Mouse (Mus musculus) neural tube, embryonic 13.5 days (tissue): ENCODE results near the gene Immt. TPM values are rescaled to one million over a fixed set of nuclear protein-coding genes. Genes with fewer than 3 reads are reported as not detected.

ENCODE experiments used
- polyA plus RNA-seq: library from polyadenylated mRNA; unstranded; fragments of >200 nt; fragmentation: Nextera tagmentation; extraction: Ambion mirVana; gene quantifications from 2 replicates; pipeline ENCODE4 v1.2.1, GENCODE M21; 2015

Immt gene
- polyA plus RNA-seq, 1 experiment from 2014 or later: 160 TPM

Other genes starting within 250 kb of the Immt start
- 49.6 and 51.7 TPM in 2 replicates for gene Kdm3a, start 198.3 kb upstream of the Immt start, polyA plus RNA-seq
- gene Reep1, start 123.8 kb upstream of the Immt start, polyA plus RNA-seq: 248 and 260 TPM in 2 replicates
- 44.9 and 47.9 TPM in 2 replicates for gene Mrpl35, start 4.4 kb upstream of the Immt start, polyA plus RNA-seq
- gene Ptcd3, start 77.4 kb downstream of the Immt start, polyA plus RNA-seq: 81.9 and 84.4 TPM in 2 replicates
- 18.5 and 19.4 TPM in 2 replicates for gene Polr1a, start 77.7 kb downstream of the Immt start, polyA plus RNA-seq